Mouse (Mus musculus) layer of hippocampus, postnatal 10 days (tissue): ENCODE data around the gene Tnpo3. TPM values are rescaled to one million over a fixed set of nuclear protein-coding genes. Genes with fewer than 3 reads are reported as not detected.

Experiments
- DNase-seq, 2 experiments: peaks; one replicate each; pipeline ENCODE4 v3.0.0; 2021; ENCODE audit warnings: low spot score in 2 of 2
- total RNA-seq, 2 experiments: library from RNA; stranded (reverse); gene quantifications; 2 replicates each; pipeline ENCODE4 v1.2.3; 2021

The Tnpo3 gene
- total RNA-seq, 2 experiments from 2014 or later, result 71.5 to 72.2 TPM

- no peak for DNase-seq
These were observed 115.6 kb downstream of the Tnpo3 start for GRCm38 (mm10) chr6:29494101-29494500.

Other genes with a start within 250 kb of the Tnpo3 start
- gene Opn1sw, start 221.4 kb downstream of the Tnpo3 start, total RNA-seq, result 1 to 10 TPM in 1 of 2 experiments, under 1 TPM in 1; 0.54 to 1.1 TPM
- gene Ccdc136, start 213.6 kb downstream of the Tnpo3 start, total RNA-seq, result 10 to 100 TPM; 60.7 to 66.7 TPM
- gene Flnc, start 176.6 kb downstream of the Tnpo3 start, total RNA-seq, result 1 to 10 TPM; 4.0 to 4.4 TPM
- 100 to 1,000 TPM; 221 to 225 TPM for gene Atp6v1f, start 142.2 kb downstream of the Tnpo3 start, total RNA-seq
- not detected for gene Atp6v1fnb, start 138.4 kb downstream of the Tnpo3 start, total RNA-seq
- 10 to 100 TPM; 10.0 to 14.4 TPM for gene Kcp, start 101.9 kb downstream of the Tnpo3 start, total RNA-seq
- gene Irf5, start 83.3 kb downstream of the Tnpo3 start, total RNA-seq, result 1 to 10 TPM; 3.1 to 3.4 TPM
- 10 to 100 TPM; 22.0 to 23.0 TPM for gene Tspan33, start 84.3 kb upstream of the Tnpo3 start, total RNA-seq
- gene Smo, start 125.6 kb upstream of the Tnpo3 start, total RNA-seq, result 10 to 100 TPM; 14.2 to 16.0 TPM
- gene Ahcyl2, start 158.1 kb upstream of the Tnpo3 start, total RNA-seq, result 100 to 1,000 TPM in 1 of 2 experiments, 10 to 100 TPM in 1; 94.4 to 121 TPM